ENCODE assay signal across 9 mouse cellular contexts in genomic region chr10:26371416-26371815, GRCm38 (mm10). TPM values are rescaled to one million over a fixed set of nuclear protein-coding genes. Genes with fewer than 3 reads are reported as not detected.
A peak's percentile ranks its signal among the peaks of the same experiment; 100 is the strongest.
DNase-seq lines count a peak whose midpoint lies in the region; ATAC-seq and TF ChIP-seq lines count a peak whose summit lies in the region.
"Had no signal": no experiment of that assay in that cellular context is flagged by ENCODE, and none has a peak within 500 bp of the region (broad histone marks: within the 10 kb centered on the region; RNA-seq: fewer than 3 reads in every experiment).

No protein-coding gene starts in this region.

- intact Hi-C loops in gastrocnemius, adult 2 months (cut with DNase I): loop anchor here (5.0 to 10.0 kb wide), 4 partner anchors 123 to 623 kb away; no protein-coding TSS in a partner anchor

- no peak for ATAC-seq in midbrain, embryonic 12.5 days (ENCODE audit: low FRiP score, low read depth)
- no peak for ATAC-seq in midbrain, embryonic 11.5 days (ENCODE audit: low FRiP score)
- no peak for ATAC-seq in embryonic facial prominence, embryonic 14.5 days (ENCODE audit: low read depth)

- H3K36me3 ChIP-seq in midbrain, embryonic 12.5 days: peaks cover 15% of the 10 kb centered on the region
- 0 out of 2 replicates have a peak, but pooled peaks cover 2% of the 10 kb centered on the region for H3K36me3 ChIP-seq in midbrain, embryonic 11.5 days (ENCODE audit: control insufficient read depth, insufficient read depth, low read length)
- H3K36me3 ChIP-seq in embryonic facial prominence, embryonic 14.5 days (ENCODE audit: control insufficient read depth, insufficient read depth, low read length): peaks cover 10% of the 10 kb centered on the region; the same call in 1 of the 2 replicates

- 65% methylated on average over 7 of the region's 7 CpGs for WGBS in midbrain, embryonic 12.5 days
- 66% methylated on average over 7 of the region's 7 CpGs for WGBS in midbrain, embryonic 11.5 days
- WGBS in embryonic facial prominence, embryonic 14.5 days: 60% methylated on average over 7 of the region's 7 CpGs

- H3K4me2 ChIP-seq in midbrain, embryonic 12.5 days (replicated peaks): peak overlapping the region; percentile 1; the same call in 1 of the 2 replicates
- H3K4me2 ChIP-seq in midbrain, embryonic 11.5 days: no peak overlapping the region
- H3K4me2 ChIP-seq in embryonic facial prominence, embryonic 14.5 days (ENCODE audit: low read depth, low read length): no peak overlapping the region

- no peak overlapping the region for H3K27ac ChIP-seq in gastrocnemius, adult 2 months
- H3K27ac ChIP-seq in midbrain, embryonic 12.5 days (replicated peaks): no peak overlapping the region
- H3K27ac ChIP-seq in midbrain, embryonic 11.5 days (ENCODE audit: low read depth, low read length): no peak overlapping the region
- H3K27ac ChIP-seq in embryonic facial prominence, embryonic 14.5 days (replicated peaks; ENCODE audit: low read depth, low read length): no peak overlapping the region
- H3K27ac ChIP-seq: layer of hippocampus, adult 2 months had no signal

- H3K4me3 ChIP-seq in gastrocnemius, adult 2 months: no peak overlapping the region
- no peak overlapping the region for H3K4me3 ChIP-seq in midbrain, embryonic 12.5 days
- H3K4me3 ChIP-seq in midbrain, embryonic 11.5 days (ENCODE audit: low read depth, low read length): no peak overlapping the region
- H3K4me3 ChIP-seq in embryonic facial prominence, embryonic 14.5 days (ENCODE audit: low read depth, low read length): no peak overlapping the region
- H3K4me3 ChIP-seq: layer of hippocampus, adult 2 months had no signal

- TF ChIP-seq CTCF in gastrocnemius, adult 2 months (IDR thresholded peaks at IDR 0.05): no peak

- peaks cover 14% of the 10 kb centered on the region; the same call in 1 of the 2 replicates for H3K4me1 ChIP-seq in midbrain, embryonic 12.5 days
- H3K4me1 ChIP-seq in midbrain, embryonic 11.5 days (ENCODE audit: control insufficient read depth, insufficient read depth, low read length): peaks cover 8% of the 10 kb centered on the region
- H3K4me1 ChIP-seq in embryonic facial prominence, embryonic 14.5 days (ENCODE audit: control insufficient read depth, insufficient read depth, low read length): 0 out of 2 replicates have a peak, but pooled peaks cover 4% of the 10 kb centered on the region

- no peaks in the 10 kb centered on the region for H3K9me3 ChIP-seq in midbrain, embryonic 12.5 days
- H3K9me3 ChIP-seq in midbrain, embryonic 11.5 days (ENCODE audit: control insufficient read depth, low read length): no peaks in the 10 kb centered on the region
- H3K9me3 ChIP-seq in embryonic facial prominence, embryonic 14.5 days (ENCODE audit: control insufficient read depth, low read length): no peaks in the 10 kb centered on the region

- no peaks in the 10 kb centered on the region for H3K27me3 ChIP-seq in midbrain, embryonic 12.5 days
- no peaks in the 10 kb centered on the region for H3K27me3 ChIP-seq in midbrain, embryonic 11.5 days (ENCODE audit: control insufficient read depth, insufficient read depth, low read length)
- H3K27me3 ChIP-seq in embryonic facial prominence, embryonic 14.5 days (replicated peaks; ENCODE audit: control insufficient read depth, insufficient read depth, low read length): no peaks in the 10 kb centered on the region

- peak; percentile 36 for DNase-seq in gastrocnemius, adult 2 months
- no peak for DNase-seq in gastrocnemius, postnatal 4 days (ENCODE audit: low spot score in 2 of 2)
- DNase-seq in midbrain, embryonic 11.5 days (ENCODE audit: low spot score, missing footprints): no peak
- peak; percentile 53 for DNase-seq in embryonic facial prominence, embryonic 14.5 days (ENCODE audit: low spot score)
- DNase-seq in testis, postnatal 10 days (ENCODE audit: low spot score): peak; percentile 50
- no peak for DNase-seq in right cerebral cortex, postnatal 10 days (ENCODE audit: low spot score in 2 of 2)
- no peak for DNase-seq in thymus, postnatal 36 days

- H3K9ac ChIP-seq in midbrain, embryonic 12.5 days (replicated peaks): 0 out of 2 replicates have a peak overlapping the region, but pooled peaks have one; percentile 29
- H3K9ac ChIP-seq in midbrain, embryonic 11.5 days (ENCODE audit: low read length): no peak overlapping the region
- H3K9ac ChIP-seq in embryonic facial prominence, embryonic 14.5 days (ENCODE audit: low read depth, low read length): no peak overlapping the region

RNA-seq across cellular contexts. Expression of gene L3mbtl3, which starts 4.4 kb away (rescaled TPM):
- total RNA-seq in gastrocnemius, adult 2 months (2021): 1 to 10 TPM; 4.6 to 8.0 TPM
- total RNA-seq in gastrocnemius, postnatal 4 days (2021): 10 to 100 TPM; 10.6 to 11.2 TPM
- polyA plus RNA-seq in midbrain, embryonic 12.5 days (2016; fragmentation: Nextera tagmentation; extraction: Ambion mirVana): 26.5 and 27.3 TPM in 2 replicates
- 21.2 and 23.4 TPM in 2 replicates for polyA plus RNA-seq in midbrain, embryonic 11.5 days (2014; fragmentation: Nextera tagmentation; extraction: Ambion mirVana)
- polyA plus RNA-seq in embryonic facial prominence, embryonic 14.5 days (2014; fragmentation: Nextera tagmentation; extraction: Ambion mirVana): 13.6 and 17.1 TPM in 2 replicates

Comparison
In these comparisons a context has a peak if more than half of its experiments do, and no peak if none do; other contexts are left out.
1. DNase-seq: peak in gastrocnemius, adult 2 months (single experiment), embryonic facial prominence, embryonic 14.5 days (single experiment) and testis, postnatal 10 days (single experiment); none in gastrocnemius, postnatal 4 days (0 of 2), midbrain, embryonic 11.5 days (single experiment), right cerebral cortex, postnatal 10 days (0 of 2) and thymus, postnatal 36 days (0 of 2).